Mouse (Mus musculus) gastrocnemius, postnatal 10 days (tissue): Measurements from ENCODE around the gene Scube1. TPM values are rescaled to one million over a fixed set of nuclear protein-coding genes. Genes with fewer than 3 reads are reported as not detected.

Experiments used
- DNase-seq: peaks from one replicate; pipeline ENCODE4 v3.0.0; 2021; ENCODE audit warnings: mixed read lengths
- long read RNA-seq, 2 experiments: library from polyadenylated mRNA; stranded (forward); transcript quantifications; one replicate each; pipeline ENCODE4 v2.0.0; 2021
- total RNA-seq, 2 experiments: library from RNA; stranded (reverse); gene quantifications; 2 replicates each; pipeline ENCODE4 v1.2.3; 2021

The Scube1 gene
- total RNA-seq: 1 to 10 TPM; 2.5 to 2.8 TPM
- long read RNA-seq, experiment 1, partial matches to known transcripts: 0 of 3 reads
- long read RNA-seq, experiment 1, other reads (novel, unspliced or antisense): 2 of 3 reads
- long read RNA-seq, experiment 2, full-length matches to known transcripts: 2 of 4 reads
- long read RNA-seq, experiment 2, partial matches to known transcripts: 1 of 4 reads
- long read RNA-seq, experiment 2, other reads (novel, unspliced or antisense): 1 of 4 reads

- DNase-seq: peak; percentile 90
These were observed at the start of gene Scube1 for GRCm38 (mm10) chr15:83724886-83725269. Gene Scube1, minus strand, starts transcription at chr15:83725021.

- no peak for DNase-seq
These were observed 48.1 kb upstream of the Scube1 start for GRCm38 (mm10) chr15:83772953-83773352.

- peak; percentile 74 for DNase-seq
These were observed 47.6 kb upstream of the Scube1 start for GRCm38 (mm10) chr15:83772460-83772859.

GRCm38 (mm10) chr15:83771346-83772053, 46.7 kb upstream of the Scube1 start:
- no peak for DNase-seq

GRCm38 (mm10) chr15:83765388-83766029, 40.7 kb upstream of the Scube1 start:
- DNase-seq: no peak

GRCm38 (mm10) chr15:83761512-83761911, 36.7 kb upstream of the Scube1 start:
- no peak for DNase-seq

GRCm38 (mm10) chr15:83760683-83761082, 35.9 kb upstream of the Scube1 start:
- peak; percentile 57 for DNase-seq

- no peak for DNase-seq
These were observed 34.1 kb upstream of the Scube1 start for GRCm38 (mm10) chr15:83758958-83759357.

GRCm38 (mm10) chr15:83756742-83757141, 31.9 kb upstream of the Scube1 start:
- peak; percentile 21 for DNase-seq

GRCm38 (mm10) chr15:83749436-83749835, 24.6 kb upstream of the Scube1 start:
- no peak for DNase-seq

- DNase-seq: no peak
These were observed 24.2 kb upstream of the Scube1 start for GRCm38 (mm10) chr15:83748986-83749385.

GRCm38 (mm10) chr15:83746311-83746710, 21.5 kb upstream of the Scube1 start:
- DNase-seq: no peak

- no peak for DNase-seq
These were observed 17.2 kb upstream of the Scube1 start for GRCm38 (mm10) chr15:83742018-83742417.

GRCm38 (mm10) chr15:83740676-83741422, 16.0 kb upstream of the Scube1 start:
- DNase-seq: no peak

- DNase-seq: peak; percentile 76
These were observed 2.8 kb upstream of the Scube1 start for GRCm38 (mm10) chr15:83727626-83728025.

GRCm38 (mm10) chr15:83726741-83727140, 1.9 kb upstream of the Scube1 start:
- DNase-seq: no peak

- no peak for DNase-seq
These were observed 857 bp upstream of the Scube1 start for GRCm38 (mm10) chr15:83725556-83726200.

GRCm38 (mm10) chr15:83724160-83724885, 498 bp downstream of the Scube1 start:
- DNase-seq: peak; percentile 36

GRCm38 (mm10) chr15:83715582-83716228, 9.1 kb downstream of the Scube1 start:
- DNase-seq: no peak

- no peak for DNase-seq
These were observed 12.0 kb downstream of the Scube1 start for GRCm38 (mm10) chr15:83712798-83713197.

- DNase-seq: no peak
These were observed 12.5 kb downstream of the Scube1 start for GRCm38 (mm10) chr15:83712361-83712760.
